Mouse (Mus musculus): Measurements from ENCODE around the gene Col1a1. TPM values are rescaled to one million over a fixed set of nuclear protein-coding genes. Genes with fewer than 3 reads are reported as not detected.
A peak's percentile ranks its signal among the peaks of the same experiment; 100 is the strongest.

The Col1a1 gene
- polyA plus RNA-seq, 1 experiment = 11.9 TPM

- Histone ChIP-seq H3K4me3 (ENCODE audit: control insufficient read depth, insufficient read depth, low read length) (peak overlapping the region; percentile 4; the same call in 1 of the 2 replicates), H3K27ac (ENCODE audit: control insufficient read depth, insufficient read depth, low read length) (peak overlapping the region; percentile 30), H3K27me3 (ENCODE audit: control insufficient read depth, insufficient read depth, low read length) (no peaks in the 10 kb centered on the region), H3K4me1 (replicated peaks; ENCODE audit: control insufficient read depth, insufficient read depth, low read length) (peaks cover 56% of the 10 kb centered on the region), H3K36me3 (ENCODE audit: control insufficient read depth, insufficient read depth, low read length) (peaks cover 47% of the 10 kb centered on the region)
- peak; percentile 80; the same call in 1 of the 2 replicates for TF ChIP-seq CTCF (IDR thresholded peaks at IDR 0.05; ENCODE audit: borderline replicate concordance, control insufficient read depth, extremely low read depth, insufficient read depth, low read length, poor library complexity)
- 0 out of 2 replicates have a peak, but pooled peaks have one; percentile 23 for TF ChIP-seq POLR2A (IDR thresholded peaks at IDR 0.05; ENCODE audit: control insufficient read depth, extremely low read depth, insufficient read depth, low read length, poor library complexity)
- WGBS = 5% methylated on average over 8 of the region's 8 CpGs
- DNase-seq = peak; percentile 70
Measured at GRCm38 (mm10) chr11:95001058-95001457, 65.0 kb downstream of the Col1a1 start.

- TF ChIP-seq CTCF (IDR thresholded peaks at IDR 0.05; ENCODE audit: borderline replicate concordance, control insufficient read depth, extremely low read depth, insufficient read depth, low read length, poor library complexity) = no peak
- no peak for TF ChIP-seq POLR2A (IDR thresholded peaks at IDR 0.05; ENCODE audit: control insufficient read depth, extremely low read depth, insufficient read depth, low read length, poor library complexity)
- Histone ChIP-seq H3K27me3 (ENCODE audit: control insufficient read depth, insufficient read depth, low read length) (no peaks in the 10 kb centered on the region), H3K36me3 (ENCODE audit: control insufficient read depth, insufficient read depth, low read length) (peaks cover 41% of the 10 kb centered on the region), H3K27ac (ENCODE audit: control insufficient read depth, insufficient read depth, low read length) (no peak overlapping the region), H3K4me1 (replicated peaks; ENCODE audit: control insufficient read depth, insufficient read depth, low read length) (peaks cover 52% of the 10 kb centered on the region), H3K4me3 (ENCODE audit: control insufficient read depth, insufficient read depth, low read length) (no peak overlapping the region)
- WGBS = 94% methylated on average over 21 of the region's 21 CpGs
- no peak for DNase-seq
Measured at GRCm38 (mm10) chr11:95001584-95002347, 65.7 kb downstream of the Col1a1 start.

Other genes starting within 250 kb of the Col1a1 start
- not detected in 2 replicates for gene Gm11541, start 231.7 kb upstream of the Col1a1 start, polyA plus RNA-seq (2012; rRNA removed)
- gene Cdc34b, start 194.4 kb upstream of the Col1a1 start, polyA plus RNA-seq (2012; rRNA removed) = not detected in 2 replicates
- 0.32 and 0.42 TPM in 2 replicates for gene Tmem92, start 153.5 kb upstream of the Col1a1 start, polyA plus RNA-seq (2012; rRNA removed)
- 0.12 TPM in 1 of 2 replicates, not detected in the other for gene Hils1, start 31.4 kb downstream of the Col1a1 start, polyA plus RNA-seq (2012; rRNA removed)
- gene Sgca, start 40.1 kb downstream of the Col1a1 start, polyA plus RNA-seq (2012; rRNA removed) = 6.3 and 59.1 TPM in 2 replicates
- 112 and 127 TPM in 2 replicates for gene Ppp1r9b, start 54.8 kb downstream of the Col1a1 start, polyA plus RNA-seq (2012; rRNA removed)
- 9.3 and 10.1 TPM in 2 replicates for gene Samd14, start 73.7 kb downstream of the Col1a1 start, polyA plus RNA-seq (2012; rRNA removed)
- 47.7 and 55.0 TPM in 2 replicates for gene Pdk2, start 105.1 kb downstream of the Col1a1 start, polyA plus RNA-seq (2012; rRNA removed)
- 17.0 and 17.1 TPM in 2 replicates for gene Itga3, start 140.6 kb downstream of the Col1a1 start, polyA plus RNA-seq (2012; rRNA removed)
- 0.91 and 1.0 TPM in 2 replicates for gene Dlx3, start 183.9 kb downstream of the Col1a1 start, polyA plus RNA-seq (2012; rRNA removed)
- gene Dlx4, start 210.0 kb downstream of the Col1a1 start, polyA plus RNA-seq (2012; rRNA removed) = 0.23 and 0.34 TPM in 2 replicates

Measured in thymus, adult 2 months (tissue).